Mouse (Mus musculus): ENCODE data around the gene Tubb1. TPM values are rescaled to one million over a fixed set of nuclear protein-coding genes. Genes with fewer than 3 reads are reported as not detected.

The Tubb1 gene
- total and polyA plus RNA-seq, 2 experiments from 2014 or later = 1.0 TPM; not detected in 1

DNA sequence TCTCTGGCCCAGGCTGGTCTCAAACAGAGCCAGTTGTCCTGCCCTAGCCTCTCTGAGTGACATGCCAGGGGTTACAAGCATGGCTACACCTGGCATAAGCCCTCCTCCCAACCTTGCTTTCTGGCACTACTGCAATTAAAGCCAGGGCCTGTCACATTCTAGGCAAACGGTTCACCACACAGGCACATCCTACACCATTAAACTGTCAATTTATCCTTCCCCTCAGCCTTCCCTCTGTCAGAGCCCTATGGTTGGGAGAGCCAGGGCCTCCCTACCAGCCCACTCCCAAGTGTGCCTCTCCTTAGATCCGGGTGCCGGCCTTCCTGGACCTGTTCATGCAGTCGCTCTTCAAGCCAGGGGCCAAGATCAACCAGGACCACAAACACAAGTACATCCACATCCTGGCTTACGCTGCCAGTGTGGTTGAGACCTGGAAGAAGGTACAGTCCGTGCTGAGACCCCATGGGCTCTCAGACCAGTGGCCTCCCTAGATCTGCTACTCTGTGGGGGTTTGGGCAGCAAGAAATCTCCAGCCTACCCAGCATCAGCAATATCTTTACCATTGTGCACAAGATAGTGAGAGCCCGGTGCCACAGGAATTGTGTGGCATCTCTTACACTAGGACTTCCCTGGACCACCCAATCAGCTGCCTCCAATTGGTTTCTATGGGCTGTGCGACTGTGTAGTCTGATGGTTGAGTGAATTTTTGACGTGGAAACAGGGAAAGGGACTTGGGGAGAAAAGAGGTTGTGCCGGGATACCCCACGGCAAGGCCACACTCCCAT, 26.0 kb upstream of the Tubb1 start:
- no peak for DNase-seq (ENCODE audit: low spot score)
- no peak for TF ChIP-seq CTCF (IDR thresholded peaks at IDR 0.05; ENCODE audit: low read depth)

DNA sequence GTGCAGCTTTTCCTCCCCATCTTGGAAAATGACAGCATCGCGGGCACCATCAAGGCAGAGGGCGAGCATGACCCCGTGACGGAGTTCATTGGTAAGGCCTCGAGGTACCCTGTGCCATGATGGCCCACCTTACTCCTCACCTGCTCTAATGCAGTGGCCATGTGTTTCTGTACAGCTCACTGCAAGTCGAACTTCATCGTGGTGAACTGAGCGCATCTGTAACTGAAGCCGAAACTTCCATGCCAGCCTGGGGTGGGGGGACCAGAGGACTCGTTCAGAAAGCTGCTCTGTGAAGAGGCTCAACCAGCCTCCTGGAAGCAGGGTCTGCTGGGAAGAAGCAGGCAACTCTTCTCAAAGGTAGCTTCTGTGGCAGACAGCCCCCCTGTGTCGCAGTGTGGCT, 23.6 kb upstream of the Tubb1 start:
- no peaks in the 10 kb centered on the region for H3K27me3 ChIP-seq (ENCODE audit: insufficient read depth, low read length)
- H3K4me3 ChIP-seq (ENCODE audit: low read length) = no peak overlapping the region
- no peaks in the 10 kb centered on the region for H3K9me3 ChIP-seq (ENCODE audit: low read length)
- no peak overlapping the region for H3K27ac ChIP-seq
- no peak overlapping the region for H3K4me2 ChIP-seq (ENCODE audit: low read depth, low read length)
- ATAC-seq (no peak), DNase-seq (ENCODE audit: low spot score) (no peak)
- H3K9ac ChIP-seq (replicated peaks; ENCODE audit: low read length) = no peak overlapping the region
- no peaks in the 10 kb centered on the region for H3K4me1 ChIP-seq (ENCODE audit: insufficient read depth, low read length)
- H3K36me3 ChIP-seq (ENCODE audit: insufficient read depth, low read length) = peaks cover 50% of the 10 kb centered on the region
- WGBS = 94% methylated on average over 12 of the region's 12 CpGs
- TF ChIP-seq CTCF (IDR thresholded peaks at IDR 0.05; ENCODE audit: low read depth) = no peak

More for the DNA sequence above, 26.0 kb upstream of the Tubb1 start:
- H3K27me3 ChIP-seq (ENCODE audit: insufficient read depth, low read length) = no peaks in the 10 kb centered on the region
- H3K9me3 ChIP-seq (ENCODE audit: low read length) = no peaks in the 10 kb centered on the region
- no peak overlapping the region for H3K27ac ChIP-seq
- 94% methylated on average over 11 of the region's 11 CpGs for WGBS
- H3K4me2 ChIP-seq (ENCODE audit: low read depth, low read length) = no peak overlapping the region
- H3K36me3 ChIP-seq (ENCODE audit: insufficient read depth, low read length) = peaks cover 50% of the 10 kb centered on the region
- no peak overlapping the region for H3K4me3 ChIP-seq (ENCODE audit: low read length)
- H3K4me1 ChIP-seq (ENCODE audit: insufficient read depth, low read length) = no peaks in the 10 kb centered on the region
- ATAC-seq = no peak
- no peak overlapping the region for H3K9ac ChIP-seq (replicated peaks; ENCODE audit: low read length)

DNA sequence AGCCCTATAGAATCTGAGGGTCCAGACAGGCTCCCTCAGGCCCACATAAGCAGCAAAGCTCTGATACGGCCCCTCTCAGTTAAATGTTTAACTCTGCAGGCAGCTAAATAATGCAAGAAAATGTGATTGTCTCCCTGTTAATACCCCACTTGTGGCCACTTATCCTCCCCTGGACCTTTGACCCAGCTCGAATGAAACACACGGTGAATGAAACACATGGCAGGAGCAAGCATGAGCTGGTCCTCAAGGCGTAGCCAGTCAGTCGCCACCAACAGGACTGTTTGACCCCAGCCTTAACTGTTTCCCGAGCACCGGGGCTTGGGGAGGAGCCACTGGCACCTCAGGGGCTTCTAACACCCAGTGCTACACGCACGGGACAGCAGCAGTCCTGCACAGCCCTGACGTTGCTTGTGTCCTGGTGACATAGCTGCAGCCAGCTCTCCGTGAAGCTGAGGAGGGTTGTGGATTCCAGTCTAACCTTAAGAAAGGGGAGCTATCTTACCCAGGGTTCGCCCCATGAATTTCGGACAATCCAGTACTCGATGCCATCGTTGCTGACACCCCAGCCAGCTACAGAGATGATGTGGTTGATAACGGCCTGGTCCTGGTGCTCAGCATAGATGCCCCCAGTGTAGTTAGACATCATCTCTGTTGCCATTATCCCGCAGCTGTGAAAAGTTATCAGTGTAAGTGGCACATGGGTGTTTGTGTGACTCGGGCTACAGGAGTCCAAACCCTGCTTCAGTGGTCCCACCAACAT, 22.2 kb upstream of the Tubb1 start:
- Histone ChIP-seq H3K9ac (replicated peaks; ENCODE audit: low read length) (no peak overlapping the region), H3K4me1 (ENCODE audit: insufficient read depth, low read length) (no peaks in the 10 kb centered on the region), H3K4me2 (ENCODE audit: low read depth, low read length) (no peak overlapping the region), H3K9me3 (ENCODE audit: low read length) (no peaks in the 10 kb centered on the region), H3K27ac (no peak overlapping the region), H3K27me3 (ENCODE audit: insufficient read depth, low read length) (no peaks in the 10 kb centered on the region), H3K4me3 (ENCODE audit: low read length) (no peak overlapping the region), H3K36me3 (ENCODE audit: insufficient read depth, low read length) (peaks cover 39% of the 10 kb centered on the region)
- ATAC-seq (no peak), DNase-seq (ENCODE audit: low spot score) (no peak)
- TF ChIP-seq CTCF (IDR thresholded peaks at IDR 0.05; ENCODE audit: low read depth) = no peak
- WGBS = 81% methylated on average over 18 of the region's 18 CpGs

DNA sequence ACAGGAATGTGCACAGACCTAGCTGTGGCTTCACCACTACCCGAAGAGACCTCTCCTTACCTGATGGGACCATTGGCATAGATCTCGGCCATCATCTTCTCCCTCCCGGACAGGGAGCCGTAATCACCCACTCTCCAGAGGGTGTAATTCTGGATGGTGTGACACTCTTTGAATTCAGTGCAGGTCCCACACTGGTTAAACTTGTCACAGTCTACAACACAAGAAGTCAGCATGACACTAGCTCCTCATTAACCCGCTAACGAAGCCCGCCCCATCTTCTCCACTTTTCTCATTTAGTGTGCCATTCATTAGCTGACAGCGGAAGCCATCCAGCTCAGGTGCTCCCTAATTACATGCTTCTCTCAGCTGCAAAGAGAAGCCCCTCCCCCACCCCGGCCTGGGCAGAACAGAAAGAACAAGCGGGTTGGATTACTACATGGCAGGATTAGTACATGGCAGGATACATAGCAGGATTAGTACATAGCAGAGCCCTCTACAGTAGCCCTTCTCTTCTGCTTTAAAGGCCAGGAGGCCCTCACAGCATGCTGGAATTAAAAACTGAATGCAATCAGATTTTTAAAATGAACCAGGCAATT, 21.4 kb upstream of the Tubb1 start:
- no peaks in the 10 kb centered on the region for H3K27me3 ChIP-seq (ENCODE audit: insufficient read depth, low read length)
- no peak overlapping the region for H3K9ac ChIP-seq (replicated peaks; ENCODE audit: low read length)
- ATAC-seq = peak; percentile 62; the same call in 1 of the 2 replicates
- peak; percentile 57 for DNase-seq (ENCODE audit: low spot score)
- no peak for TF ChIP-seq CTCF (IDR thresholded peaks at IDR 0.05; ENCODE audit: low read depth)
- H3K27ac ChIP-seq = no peak overlapping the region
- no peaks in the 10 kb centered on the region for H3K4me1 ChIP-seq (ENCODE audit: insufficient read depth, low read length)
- H3K36me3 ChIP-seq (ENCODE audit: insufficient read depth, low read length) = peaks cover 39% of the 10 kb centered on the region
- H3K4me3 ChIP-seq (ENCODE audit: low read length) = no peak overlapping the region
- 68% methylated on average over 10 of the region's 10 CpGs for WGBS
- H3K9me3 ChIP-seq (ENCODE audit: low read length) = no peaks in the 10 kb centered on the region
- no peak overlapping the region for H3K4me2 ChIP-seq (ENCODE audit: low read depth, low read length)

DNA sequence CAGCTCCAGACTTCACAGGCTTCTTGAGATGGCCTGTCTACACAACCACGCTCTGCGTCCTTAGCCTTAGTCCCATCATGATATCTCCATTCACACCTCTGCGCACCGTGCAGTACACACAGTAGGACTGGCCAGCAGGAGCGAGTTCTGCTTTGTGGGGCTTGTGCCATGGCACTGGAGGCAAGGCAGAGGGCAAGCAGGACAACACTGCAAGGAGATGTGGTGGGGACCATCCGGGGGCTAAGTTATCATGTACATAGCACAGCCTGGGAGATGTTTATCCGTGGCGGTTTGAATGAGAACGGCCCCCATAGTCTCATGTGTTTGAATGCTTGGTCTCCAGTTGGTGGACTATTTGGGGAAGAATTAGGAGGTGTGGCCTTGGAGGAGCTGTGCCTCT, 15.6 kb upstream of the Tubb1 start:
- DNase-seq (ENCODE audit: low spot score) (no peak), ATAC-seq (no peak)
- TF ChIP-seq CTCF (IDR thresholded peaks at IDR 0.05; ENCODE audit: low read depth) = no peak
- 98% methylated on average over 9 of the region's 9 CpGs for WGBS
- no peak overlapping the region for H3K4me3 ChIP-seq (ENCODE audit: low read length)
- H3K4me1 ChIP-seq (ENCODE audit: insufficient read depth, low read length) = peaks cover 12% of the 10 kb centered on the region
- H3K9me3 ChIP-seq (ENCODE audit: low read length) = no peaks in the 10 kb centered on the region
- H3K27ac ChIP-seq = no peak overlapping the region
- H3K4me2 ChIP-seq (ENCODE audit: low read depth, low read length) = no peak overlapping the region
- H3K27me3 ChIP-seq (ENCODE audit: insufficient read depth, low read length) = no peaks in the 10 kb centered on the region
- no peaks in the 10 kb centered on the region for H3K36me3 ChIP-seq (ENCODE audit: insufficient read depth, low read length)
- no peak overlapping the region for H3K9ac ChIP-seq (replicated peaks; ENCODE audit: low read length)

DNA sequence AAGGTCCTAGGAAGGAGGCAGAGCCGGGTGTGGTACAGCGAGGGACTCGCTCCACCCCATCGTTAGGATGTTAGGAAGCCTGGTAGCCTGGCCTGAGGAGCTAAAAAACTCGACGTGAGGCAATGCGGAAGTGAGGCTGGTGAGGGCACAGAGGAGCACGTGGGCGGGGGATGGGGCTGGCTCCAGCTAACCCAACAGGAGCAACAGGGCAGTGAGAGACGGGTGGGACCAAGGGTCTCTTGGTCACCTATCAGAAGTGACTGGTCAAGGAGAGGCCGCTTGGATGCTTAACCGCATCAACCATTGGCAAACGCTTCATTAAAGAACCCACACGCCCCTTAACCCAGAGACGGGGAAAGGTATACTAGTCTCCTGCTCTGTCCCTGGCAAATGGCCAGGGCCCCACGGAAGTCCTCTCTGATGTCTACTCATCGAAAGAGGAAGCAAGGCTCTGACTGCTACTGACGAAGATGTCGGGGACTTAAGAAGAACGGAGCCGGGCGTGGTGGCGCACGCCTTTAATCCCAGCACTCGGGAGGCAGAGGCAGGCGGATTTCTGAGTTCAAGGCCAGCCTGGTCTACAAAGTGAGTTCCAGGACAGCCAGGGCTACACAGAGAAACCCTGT, 14.3 kb upstream of the Tubb1 start:
- Histone ChIP-seq H3K27ac (no peak overlapping the region), H3K4me3 (ENCODE audit: low read length) (no peak overlapping the region), H3K4me2 (ENCODE audit: low read depth, low read length) (no peak overlapping the region), H3K9ac (replicated peaks; ENCODE audit: low read length) (no peak overlapping the region), H3K9me3 (ENCODE audit: low read length) (no peaks in the 10 kb centered on the region), H3K27me3 (ENCODE audit: insufficient read depth, low read length) (no peaks in the 10 kb centered on the region), H3K36me3 (ENCODE audit: insufficient read depth, low read length) (no peaks in the 10 kb centered on the region), H3K4me1 (ENCODE audit: insufficient read depth, low read length) (peaks cover 12% of the 10 kb centered on the region)
- ATAC-seq (no peak), DNase-seq (ENCODE audit: low spot score) (no peak)
- no peak for TF ChIP-seq CTCF (IDR thresholded peaks at IDR 0.05; ENCODE audit: low read depth)
- WGBS = 92% methylated on average over 25 of the region's 26 CpGs
